ENCODE assay signal across 11 mouse cellular contexts in the genomic region with DNA sequence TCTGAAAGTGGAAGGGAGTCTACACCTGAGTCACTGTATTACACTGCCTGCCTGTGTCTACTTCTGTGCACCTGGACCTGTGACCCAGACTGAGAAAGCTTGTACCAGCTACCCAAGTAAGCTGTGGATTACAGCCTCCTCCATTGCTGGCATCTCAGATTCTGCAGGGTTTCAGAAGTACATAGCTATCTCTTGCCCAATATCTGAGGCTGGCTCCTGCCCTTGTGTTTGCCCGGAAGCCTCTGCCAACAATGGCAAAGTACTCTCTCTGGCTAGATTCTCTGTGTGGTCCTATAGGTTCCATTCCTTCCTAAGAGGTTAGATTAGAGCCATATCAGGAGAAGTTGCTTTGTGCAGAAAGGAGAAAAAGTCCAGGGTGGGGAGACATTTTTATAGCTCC.
A peak's percentile ranks its signal among the peaks of the same experiment; 100 is the strongest.
DNase-seq lines count a peak whose midpoint lies in the region; ATAC-seq and TF ChIP-seq lines count a peak whose summit lies in the region.
"Had no signal": no experiment of that assay in that cellular context is flagged by ENCODE, and none has a peak within 500 bp of the region (broad histone marks: within the 10 kb centered on the region; RNA-seq: fewer than 3 reads in every experiment).

No protein-coding gene starts in this region.

- peaks cover 5% of the 10 kb centered on the region; the same call in 1 of the 2 replicates for H3K36me3 ChIP-seq in liver, adult 2 months (ENCODE audit: control insufficient read depth, insufficient read depth, low read length)
- H3K36me3 ChIP-seq in liver, postnatal 0 days (replicated peaks; ENCODE audit: insufficient read depth, low read length), result no peaks in the 10 kb centered on the region
- no peaks in the 10 kb centered on the region for H3K36me3 ChIP-seq in heart, postnatal 0 days (replicated peaks; ENCODE audit: control insufficient read depth, insufficient read depth, low read length)
- H3K36me3 ChIP-seq: embryonic facial prominence, embryonic 10.5 days had no signal

- peak overlapping the region; percentile 77 for H3K27ac ChIP-seq in liver, adult 2 months (replicated peaks; ENCODE audit: insufficient read depth, low read depth, low read length)
- H3K27ac ChIP-seq in liver, postnatal 0 days (ENCODE audit: low read depth), result no peak overlapping the region
- H3K27ac ChIP-seq in heart, postnatal 0 days (ENCODE audit: low read depth), result peak overlapping the region; percentile 89
- H3K27ac ChIP-seq: embryonic facial prominence, embryonic 10.5 days had no signal

- no peak for ATAC-seq in liver, postnatal 0 days
- ATAC-seq in heart, postnatal 0 days (ENCODE audit: insufficient read depth, low read depth), result peak; percentile 18; the same call in 1 of the 2 replicates

- TF ChIP-seq EP300 in liver, postnatal 0 days (IDR thresholded peaks at IDR 0.05; ENCODE audit: low read depth), result no peak
- no peak for TF ChIP-seq EP300 in heart, postnatal 0 days (IDR thresholded peaks at IDR 0.05; ENCODE audit: low read depth)

- no peaks in the 10 kb centered on the region for H3K27me3 ChIP-seq in liver, adult 2 months (ENCODE audit: control insufficient read depth, insufficient read depth, low read length)
- H3K27me3 ChIP-seq in liver, postnatal 0 days (ENCODE audit: insufficient read depth, low read length), result no peaks in the 10 kb centered on the region
- no peaks in the 10 kb centered on the region for H3K27me3 ChIP-seq in heart, postnatal 0 days (ENCODE audit: control insufficient read depth, insufficient read depth, low read length)

- no peak overlapping the region for H3K4me3 ChIP-seq in liver, adult 2 months (ENCODE audit: insufficient read depth, low read depth, low read length)
- H3K4me3 ChIP-seq in liver, postnatal 0 days (ENCODE audit: low read depth, low read length), result no peak overlapping the region
- H3K4me3 ChIP-seq in heart, postnatal 0 days (ENCODE audit: low read depth, low read length), result no peak overlapping the region
- H3K4me3 ChIP-seq: embryonic facial prominence, embryonic 10.5 days; megakaryocyte, embryonic 14.5 days had no signal

- no peak for TF ChIP-seq CTCF in liver, adult 2 months (IDR thresholded peaks at IDR 0.05; ENCODE audit: low read depth, low read length)
- TF ChIP-seq CTCF in liver, postnatal 0 days (IDR thresholded peaks at IDR 0.05; ENCODE audit: low read depth), result no peak
- no peak for TF ChIP-seq CTCF in heart, postnatal 0 days (IDR thresholded peaks at IDR 0.05; ENCODE audit: low read depth)

- H3K9ac ChIP-seq in liver, adult 2 months (ENCODE audit: low read depth, low read length), result no peak overlapping the region
- H3K9ac ChIP-seq in liver, postnatal 0 days (replicated peaks), result no peak overlapping the region
- H3K9ac ChIP-seq in heart, postnatal 0 days (replicated peaks; ENCODE audit: low read depth, low read length), result no peak overlapping the region

- intact Hi-C loops in heart, postnatal 36 days (cut with DNase I), result loop anchor here (5.0 kb wide), 2 partner anchors 54 to 99 kb away; no protein-coding TSS in a partner anchor

- H3K9me3 ChIP-seq in liver, postnatal 0 days (ENCODE audit: low read length), result no peaks in the 10 kb centered on the region
- no peaks in the 10 kb centered on the region for H3K9me3 ChIP-seq in heart, postnatal 0 days (replicated peaks; ENCODE audit: control insufficient read depth, low read length)
- H3K9me3 ChIP-seq: embryonic facial prominence, embryonic 10.5 days; megakaryocyte, embryonic 14.5 days had no signal

- peak; percentile 35 to 41 for DNase-seq in heart, adult 18-20 months
- no peak for DNase-seq in heart, postnatal 36 days
- peak; percentile 86 for DNase-seq in liver, adult 2 months (ENCODE audit: extremely low read depth, low read depth, low spot score)
- no peak for DNase-seq in liver, postnatal 0 days
- DNase-seq in adrenal gland, postnatal 25 days, result peak; percentile 7
- peak; percentile 46 for DNase-seq in heart, postnatal 0 days (ENCODE audit: low spot score)
- no peak for DNase-seq in kidney, postnatal 14 days
- DNase-seq: thymus, adult 2 months had no signal

- 21% methylated on average over 1 of the region's 1 CpGs for WGBS in liver, adult 2 months
- 74% methylated on average over 1 of the region's 1 CpGs for WGBS in liver, postnatal 0 days (ENCODE audit: insufficient replicate concordance)
- 39% methylated on average over 1 of the region's 1 CpGs for WGBS in heart, postnatal 0 days

- peaks cover 6% of the 10 kb centered on the region; the same call in 1 of the 2 replicates for H3K4me1 ChIP-seq in liver, adult 2 months (ENCODE audit: control insufficient read depth, insufficient read depth, low read length)
- no peaks in the 10 kb centered on the region for H3K4me1 ChIP-seq in liver, postnatal 0 days (ENCODE audit: insufficient read depth)
- peaks cover 50% of the 10 kb centered on the region for H3K4me1 ChIP-seq in heart, postnatal 0 days (ENCODE audit: control insufficient read depth, insufficient read depth)

- no peak for TF ChIP-seq POLR2A in liver, adult 2 months (IDR thresholded peaks at IDR 0.05; ENCODE audit: extremely low read depth, insufficient read depth, low read length)

- no peak overlapping the region for H3K4me2 ChIP-seq in liver, postnatal 0 days (ENCODE audit: low read depth, low read length)
- H3K4me2 ChIP-seq in heart, postnatal 0 days (ENCODE audit: low read depth, low read length), result no peak overlapping the region
- H3K4me2 ChIP-seq: liver, embryonic 11.5 days had no signal

- H3K79me2 ChIP-seq in liver, adult 2 months (ENCODE audit: control insufficient read depth, insufficient read depth, low read length), result no peaks in the 10 kb centered on the region

Comparison
In these comparisons a context has a peak if more than half of its experiments do, and no peak if none do; other contexts are left out.
1. DNase-seq: peak in heart, adult 18-20 months (2 of 2), liver, adult 2 months (single experiment), adrenal gland, postnatal 25 days (single experiment) and heart, postnatal 0 days (single experiment); none in heart, postnatal 36 days (0 of 2), liver, postnatal 0 days (single experiment) and kidney, postnatal 14 days (single experiment).